In genomic region chr16:45756855-45757254, GRCm38 (mm10) we compare ENCODE assay signal across 7 mouse cellular contexts. TPM values are rescaled to one million over a fixed set of nuclear protein-coding genes. Genes with fewer than 3 reads are reported as not detected.
DNase-seq lines count a peak whose midpoint lies in the region; ATAC-seq and TF ChIP-seq lines count a peak whose summit lies in the region.

No protein-coding gene starts in this region.

- no peak for TF ChIP-seq EP300 in liver, embryonic 14.5 days (IDR thresholded peaks at IDR 0.05; ENCODE audit: low read depth)

- no peak overlapping the region for H3K4me2 ChIP-seq in midbrain, embryonic 11.5 days
- H3K4me2 ChIP-seq in liver, embryonic 14.5 days (ENCODE audit: low read depth) = no peak overlapping the region

- no peaks in the 10 kb centered on the region for H3K27me3 ChIP-seq in midbrain, embryonic 11.5 days (ENCODE audit: control insufficient read depth, insufficient read depth, low read length)
- no peaks in the 10 kb centered on the region for H3K27me3 ChIP-seq in midbrain, embryonic 10.5 days (ENCODE audit: low read depth, poor library complexity, severe bottlenecking)
- H3K27me3 ChIP-seq in liver, embryonic 14.5 days (ENCODE audit: control insufficient read depth, insufficient read depth, low read length) = no peaks in the 10 kb centered on the region

- 48% methylated on average over 9 of the region's 9 CpGs for WGBS in midbrain, embryonic 11.5 days
- 51% methylated on average over 9 of the region's 9 CpGs for WGBS in midbrain, embryonic 10.5 days
- 13% methylated on average over 9 of the region's 9 CpGs for WGBS in liver, embryonic 14.5 days (ENCODE audit: insufficient replicate concordance)

- H3K9ac ChIP-seq in midbrain, embryonic 11.5 days (ENCODE audit: low read length) = no peak overlapping the region
- H3K9ac ChIP-seq in liver, embryonic 14.5 days (replicated peaks) = no peak overlapping the region

- H3K9me3 ChIP-seq in midbrain, embryonic 11.5 days (ENCODE audit: control insufficient read depth, low read length) = no peaks in the 10 kb centered on the region
- H3K9me3 ChIP-seq in midbrain, embryonic 10.5 days (replicated peaks) = no peaks in the 10 kb centered on the region
- H3K9me3 ChIP-seq in liver, embryonic 14.5 days (ENCODE audit: control insufficient read depth, low read length) = no peaks in the 10 kb centered on the region

- TF ChIP-seq CTCF in liver, embryonic 14.5 days (IDR thresholded peaks at IDR 0.05; ENCODE audit: low read depth) = peak; percentile 69

- H3K27ac ChIP-seq in midbrain, embryonic 11.5 days (ENCODE audit: low read depth, low read length) = no peak overlapping the region
- H3K27ac ChIP-seq in midbrain, embryonic 10.5 days (replicated peaks) = no peak overlapping the region
- H3K27ac ChIP-seq in liver, embryonic 14.5 days = no peak overlapping the region

- peak; percentile 87 for DNase-seq in midbrain, embryonic 11.5 days (ENCODE audit: low spot score, missing footprints)
- DNase-seq in midbrain, embryonic 10.5 days (ENCODE audit: low spot score) = no peak
- peak; percentile 85 for DNase-seq in NIH3T3 (ENCODE audit: low read depth)
- DNase-seq in cerebellum, postnatal 10 days = peak; percentile 72 to 89
- peak in 2 of 3 experiments; percentile 13 to 26 for DNase-seq in liver, embryonic 14.5 days (ENCODE audit: low read depth in 3 of 3, low spot score in 3 of 3)
- DNase-seq in retina, postnatal 1 day = peak; percentile 78

- ATAC-seq in midbrain, embryonic 11.5 days (ENCODE audit: low FRiP score) = peak; percentile 78
- ATAC-seq in hematopoietic stem cell, adult 5-6 weeks (replicated peaks in 1 of 2; ENCODE audit: insufficient read depth in 1 of 2, low FRiP score in 2 of 2, low TSS enrichment in 1 of 2, low read depth in 1 of 2, poor library complexity in 2 of 2, severe bottlenecking in 2 of 2) = peak; percentile 83 to 84
- no peak for ATAC-seq in liver, embryonic 14.5 days (ENCODE audit: insufficient read depth)

- H3K4me3 ChIP-seq in midbrain, embryonic 11.5 days (ENCODE audit: low read depth, low read length) = no peak overlapping the region
- H3K4me3 ChIP-seq in midbrain, embryonic 10.5 days = no peak overlapping the region
- no peak overlapping the region for H3K4me3 ChIP-seq in liver, embryonic 14.5 days (ENCODE audit: insufficient read depth in 1 of 2, low read depth in 2 of 2, low read length in 2 of 2)

- H3K4me1 ChIP-seq in midbrain, embryonic 11.5 days (ENCODE audit: control insufficient read depth, insufficient read depth, low read length) = no peaks in the 10 kb centered on the region
- no peaks in the 10 kb centered on the region for H3K4me1 ChIP-seq in midbrain, embryonic 10.5 days
- H3K4me1 ChIP-seq in liver, embryonic 14.5 days (replicated peaks; ENCODE audit: control insufficient read depth in 2 of 2, insufficient read depth in 2 of 2, low read length in 1 of 2) = no peaks in the 10 kb centered on the region

- no peaks in the 10 kb centered on the region for H3K36me3 ChIP-seq in midbrain, embryonic 11.5 days (ENCODE audit: control insufficient read depth, insufficient read depth, low read length)
- H3K36me3 ChIP-seq in midbrain, embryonic 10.5 days = peaks cover 35% of the 10 kb centered on the region
- no peaks in the 10 kb centered on the region for H3K36me3 ChIP-seq in liver, embryonic 14.5 days (replicated peaks; ENCODE audit: control insufficient read depth, insufficient read depth, low read depth)

RNA-seq across cellular contexts. Expression of gene Abhd10, which starts 14.1 kb away (rescaled TPM):
- 48.2 and 48.5 TPM in 2 replicates for polyA plus RNA-seq in midbrain, embryonic 11.5 days (2014; fragmentation: Nextera tagmentation; extraction: Ambion mirVana)
- polyA plus RNA-seq in midbrain, embryonic 10.5 days (2016; fragmentation: Nextera tagmentation; extraction: Ambion mirVana) = 46.9 and 50.1 TPM in 2 replicates
- total RNA-seq in hematopoietic stem cell, adult 5-6 weeks (2017) = 17.7 and 27.3 TPM in 2 replicates
- 7.2 and 10.1 TPM in 2 replicates for polyA plus RNA-seq in liver, embryonic 14.5 days (2012; rRNA removed)
- 16.5 and 17.3 TPM in 2 replicates for polyA plus RNA-seq in liver, embryonic 14.5 days (2014; fragmentation: Nextera tagmentation; extraction: Ambion mirVana)

RNA-seq across cellular contexts. Expression of gene Tagln3, which starts 32.4 kb away (rescaled TPM):
- polyA plus RNA-seq in midbrain, embryonic 11.5 days (2014; fragmentation: Nextera tagmentation; extraction: Ambion mirVana) = 320 and 334 TPM in 2 replicates
- 145 and 248 TPM in 2 replicates for polyA plus RNA-seq in midbrain, embryonic 10.5 days (2016; fragmentation: Nextera tagmentation; extraction: Ambion mirVana)
- total RNA-seq in hematopoietic stem cell, adult 5-6 weeks (2017) = not detected in 2 replicates
- polyA plus RNA-seq in liver, embryonic 14.5 days (2012; rRNA removed) = 0.39 and 0.86 TPM in 2 replicates
- 0.15 TPM in 1 of 2 replicates, not detected in the other for polyA plus RNA-seq in liver, embryonic 14.5 days (2014; fragmentation: Nextera tagmentation; extraction: Ambion mirVana)

Comparison
In these comparisons a context has a peak if more than half of its experiments do, and no peak if none do; other contexts are left out.
1. RNA of gene Tagln3, which starts 32.4 kb away (polyA plus RNA-seq): 320 to 334 TPM in midbrain, embryonic 11.5 days and 145 to 248 TPM in midbrain, embryonic 10.5 days; 0.15 to 0.86 TPM in liver, embryonic 14.5 days; every median in the first group is over 10 times any median in the second.